In genomic region chr2:174463789-174464523, GRCm38 (mm10) we compare ENCODE assay signal across 8 mouse cellular contexts. TPM values are rescaled to one million over a fixed set of nuclear protein-coding genes. Genes with fewer than 3 reads are reported as not detected.
A peak's percentile ranks its signal among the peaks of the same experiment; 100 is the strongest.
DNase-seq lines count a peak whose midpoint lies in the region; ATAC-seq lines count a peak whose summit lies in the region.

Atp5e (minus strand) TSS chr2:174464105.

- WGBS in hindbrain, embryonic 12.5 days: 2% methylated on average over 48 of the region's 48 CpGs

- peak; percentile 92 for DNase-seq in Muller cell, postnatal 12 days (ENCODE audit: inconsistent ontology term)
- DNase-seq in cerebellum, adult 9-11 months: peak; percentile 98
- peak; percentile 94 to 96 for DNase-seq in frontal cortex, postnatal 10 days (ENCODE audit: low spot score in 2 of 2)
- DNase-seq in layer of hippocampus, postnatal 14 days (ENCODE audit: low spot score in 2 of 2): peak; percentile 94 to 97
- DNase-seq in lung, postnatal 14 days: peak; percentile 96
- peak; percentile 82 for DNase-seq in retina, adult 2 months (ENCODE audit: low read depth, low spot score)
- peak; percentile 92 to 95 for DNase-seq in thymus, postnatal 36 days

- H3K4me2 ChIP-seq in hindbrain, embryonic 12.5 days (replicated peaks): peak within 1 kb of the TSS; percentile 85

- peaks cover 8% of the 10 kb centered on the region for H3K4me1 ChIP-seq in hindbrain, embryonic 12.5 days

- H3K27ac ChIP-seq in hindbrain, embryonic 12.5 days: peak within 1 kb of the TSS; percentile 66

- ATAC-seq in hindbrain, embryonic 12.5 days (ENCODE audit: low FRiP score): peak; percentile 100

- H3K4me3 ChIP-seq in hindbrain, embryonic 12.5 days: peak within 1 kb of the TSS; percentile 76

- H3K36me3 ChIP-seq in hindbrain, embryonic 12.5 days: peaks cover 39% of the 10 kb centered on the region

- no peaks in the 10 kb centered on the region for H3K9me3 ChIP-seq in hindbrain, embryonic 12.5 days (replicated peaks)

- H3K9ac ChIP-seq in hindbrain, embryonic 12.5 days: peak within 1 kb of the TSS; percentile 78

- H3K27me3 ChIP-seq in hindbrain, embryonic 12.5 days: no peaks in the 10 kb centered on the region

RNA-seq across cellular contexts. Expression of gene Atp5e, which starts in this region (rescaled TPM):
- 709 and 802 TPM in 2 replicates for polyA plus RNA-seq in hindbrain, embryonic 12.5 days (2016; fragmentation: Nextera tagmentation; extraction: Ambion mirVana)
- 100 to 1,000 TPM; 339 TPM for total RNA-seq in layer of hippocampus, postnatal 14 days (2021)

Comparison
In these comparisons a context has a peak if more than half of its experiments do, and no peak if none do; other contexts are left out.
1. Peak in every context shown above with its lines: DNase-seq, ATAC-seq, H3K4me3 ChIP-seq and H3K27ac ChIP-seq.